Mouse (Mus musculus): ENCODE results near the gene Entpd7. TPM values are rescaled to one million over a fixed set of nuclear protein-coding genes. Genes with fewer than 3 reads are reported as not detected.

Gene Entpd7
- total RNA-seq, 2 experiments from 2014 or later = 9.1 to 12.5 TPM

DNA sequence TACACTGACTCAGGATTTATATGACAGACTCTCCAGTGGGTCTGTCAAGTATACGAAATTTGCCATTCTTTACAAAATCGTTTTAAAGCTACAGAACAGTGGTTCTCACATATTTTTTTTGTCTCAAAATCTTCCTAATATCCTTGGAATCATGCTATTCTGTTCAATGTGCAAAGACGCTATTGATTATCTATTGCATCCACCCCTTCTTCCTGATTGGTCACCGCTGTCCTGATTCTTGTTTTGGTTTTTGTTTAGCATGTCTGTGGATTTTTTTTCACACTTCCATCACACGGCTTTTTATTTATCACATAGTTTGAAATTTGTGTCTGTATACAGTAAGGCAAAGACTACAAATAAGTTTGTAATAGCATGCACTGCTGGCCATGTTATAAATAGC is 77.0 kb downstream of the Entpd7 start:
- DNase-seq (ENCODE audit: low spot score in 2 of 2) = no peak

DNA sequence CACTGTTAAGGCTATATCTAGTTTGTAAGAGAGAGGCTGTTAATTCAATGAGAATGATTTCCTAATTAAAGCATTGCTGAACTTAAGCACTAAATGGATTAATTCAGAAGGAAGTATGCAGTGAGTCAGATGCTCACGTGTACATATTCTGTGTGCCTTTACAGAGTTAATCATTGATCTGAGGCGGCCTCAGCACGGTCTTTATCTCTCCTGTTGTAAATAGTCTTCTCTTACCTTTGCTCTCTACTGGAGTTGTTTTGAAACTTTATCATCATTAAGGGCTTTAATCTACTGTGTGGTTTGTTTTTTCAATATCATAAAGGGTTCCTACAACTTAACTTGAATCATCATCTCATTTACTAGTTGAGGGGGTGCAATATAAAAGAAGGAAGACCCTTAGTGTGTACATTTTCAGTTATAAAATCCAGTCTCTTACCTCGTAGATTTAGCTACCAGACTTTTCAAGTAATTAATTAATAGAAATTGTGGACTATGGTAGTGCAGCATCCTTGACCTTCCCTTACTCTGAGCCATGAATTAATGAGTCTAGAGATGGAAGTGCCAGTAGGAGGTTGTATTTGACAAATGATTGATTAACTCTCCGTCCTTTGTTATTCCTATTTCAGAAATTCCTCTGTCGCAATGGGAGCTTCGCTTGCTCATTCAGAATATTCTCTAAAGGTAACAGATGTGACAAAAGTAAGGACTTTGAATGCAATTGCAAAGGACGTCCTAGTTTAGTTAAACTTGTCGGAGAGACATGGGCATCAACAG is 78.3 kb downstream of the Entpd7 start:
- DNase-seq (ENCODE audit: low spot score in 2 of 2) = no peak

DNA sequence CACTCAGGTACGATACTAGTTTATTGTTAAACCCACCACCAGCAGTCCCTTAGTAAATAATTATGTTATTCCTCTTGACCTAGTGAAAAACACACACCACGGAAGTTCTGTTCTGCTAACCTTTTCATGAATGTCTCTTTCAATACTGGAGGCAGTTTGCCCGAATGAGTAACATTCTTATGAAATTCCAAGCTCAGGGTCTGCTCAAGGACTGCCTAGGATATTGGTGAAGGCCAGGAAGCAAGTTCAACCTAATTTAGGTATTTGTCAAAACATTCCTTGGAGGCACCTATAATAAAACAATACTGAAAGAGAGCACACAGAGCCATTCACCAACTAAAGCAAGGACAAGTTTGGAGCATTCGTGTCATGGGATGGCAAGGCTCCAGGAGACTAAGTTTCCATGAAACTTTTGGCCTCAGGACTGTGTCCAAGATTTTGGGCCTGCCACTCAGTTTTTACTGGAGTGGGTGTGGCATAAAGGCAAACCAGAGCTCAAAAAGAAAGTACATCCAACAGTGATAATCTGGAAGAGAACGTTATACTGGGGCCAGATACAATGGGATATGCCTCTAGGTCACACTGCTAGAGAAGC is 80.0 kb downstream of the Entpd7 start:
- no peak for DNase-seq (ENCODE audit: low spot score in 2 of 2)

DNA sequence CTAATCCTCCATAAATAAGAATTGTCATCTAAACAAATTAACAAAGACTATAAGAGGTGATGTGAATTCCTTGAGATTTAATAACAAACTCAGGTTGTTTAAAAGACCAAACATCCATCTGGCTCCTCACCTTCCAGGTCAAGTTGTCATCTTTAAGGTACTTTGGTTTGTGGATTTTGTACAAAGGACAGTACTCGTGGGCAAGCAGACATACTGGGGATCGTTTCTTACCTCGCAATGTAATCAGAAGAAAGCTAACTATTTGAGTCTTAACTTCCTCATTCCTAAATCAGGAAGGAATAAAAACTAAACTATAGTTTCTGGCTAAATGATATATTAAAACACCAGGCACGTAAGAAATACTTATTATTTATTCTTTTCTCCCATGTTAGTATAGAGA is 81.1 kb downstream of the Entpd7 start:
- DNase-seq (ENCODE audit: low spot score in 2 of 2) = no peak

GRCm38 (mm10) chr19:43771499-43771969 is 82.1 kb downstream of the Entpd7 start:
- DNase-seq (ENCODE audit: low spot score in 2 of 2) = no peak

DNA sequence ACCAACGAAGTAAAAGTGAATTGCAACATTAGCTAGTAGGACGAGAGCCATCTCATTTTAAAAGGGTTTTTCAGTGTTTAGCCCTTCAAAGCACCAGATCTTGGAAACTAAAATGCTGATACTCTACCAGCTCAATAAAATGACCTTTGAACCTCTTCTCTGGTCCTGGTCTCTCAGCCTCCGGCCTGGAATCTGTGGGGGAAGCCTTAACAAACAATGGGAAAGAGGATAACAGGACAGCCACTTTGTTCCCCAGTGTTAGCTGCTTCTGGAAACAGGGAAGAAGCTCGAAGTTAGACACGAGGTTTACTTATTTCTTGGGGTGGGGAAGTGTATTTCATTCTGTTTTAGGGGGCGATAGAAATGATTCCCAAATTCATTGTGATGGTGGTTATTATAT is 82.8 kb downstream of the Entpd7 start:
- no peak for DNase-seq (ENCODE audit: low spot score in 2 of 2)

GRCm38 (mm10) chr19:43775433-43775832 is 86.0 kb downstream of the Entpd7 start:
- no peak for DNase-seq (ENCODE audit: low spot score in 2 of 2)

- DNase-seq (ENCODE audit: low spot score in 2 of 2) = no peak
Observed at GRCm38 (mm10) chr19:43776561-43776960, 87.1 kb downstream of the Entpd7 start.

DNA sequence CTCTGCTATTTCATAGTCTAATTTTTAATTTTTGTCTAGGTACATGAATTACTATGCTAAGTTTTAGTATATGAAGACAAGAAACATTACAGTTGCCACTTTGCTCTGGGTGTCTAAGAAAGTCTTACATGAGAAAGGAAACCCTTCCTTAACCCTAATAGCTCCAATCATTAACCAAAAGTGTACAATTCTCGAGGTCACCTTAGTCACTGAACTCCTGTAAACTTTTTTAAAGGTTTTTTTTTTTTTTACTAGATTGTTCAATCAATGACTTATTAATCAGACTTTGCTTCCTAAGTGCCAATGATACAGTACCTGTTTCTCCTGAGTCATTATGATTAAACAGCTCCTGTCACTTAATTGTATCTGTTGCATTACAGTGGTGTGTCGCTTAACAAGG is 87.8 kb downstream of the Entpd7 start:
- no peak for DNase-seq (ENCODE audit: low spot score in 2 of 2)

- DNase-seq (ENCODE audit: low spot score in 2 of 2) = no peak
Observed at GRCm38 (mm10) chr19:43780391-43780790, 90.9 kb downstream of the Entpd7 start.

DNA sequence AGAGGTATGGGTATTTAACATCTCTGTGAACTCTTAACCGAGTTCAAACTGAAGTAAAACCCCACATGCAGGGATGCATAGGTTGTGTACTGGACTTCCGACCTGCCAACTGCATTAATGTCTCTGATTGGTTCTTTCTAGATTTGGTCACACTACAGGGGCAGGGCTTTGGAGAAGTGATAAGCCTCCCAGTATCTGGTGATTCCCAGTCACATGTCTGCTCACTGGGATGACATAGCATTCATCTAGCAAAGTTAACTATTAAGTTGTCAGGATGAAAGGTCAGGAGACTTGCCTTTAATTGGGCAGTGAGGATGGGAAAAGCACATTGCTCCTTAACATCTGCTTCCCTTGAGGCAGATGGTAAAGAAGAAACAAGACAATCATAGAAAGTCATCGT is 92.5 kb downstream of the Entpd7 start, which contains the start of gene Abcc2:
TSS of gene Abcc2 (plus strand) at position 213 of the 400 bp plus-strand sequence.
- DNase-seq (ENCODE audit: low spot score in 2 of 2) = no peak

Other genes with a start within 250 kb of the Entpd7 start
- under 1 TPM; 0.42 to 0.47 TPM for gene Cnnm1, start 249.2 kb upstream of the Entpd7 start, total RNA-seq (2021)
- gene Got1, start 165.1 kb upstream of the Entpd7 start, total RNA-seq (2021) = 100 to 1,000 TPM; 102 to 115 TPM
- not detected for gene Nkx2-3, start 77.3 kb upstream of the Entpd7 start, total RNA-seq (2021)
- 10 to 100 TPM; 20.9 to 24.8 TPM for gene Slc25a28, start 14.8 kb upstream of the Entpd7 start, total RNA-seq (2021)
- gene Cutc, start 63.3 kb downstream of the Entpd7 start, total RNA-seq (2021) = 10 to 100 TPM in 1 of 2 experiments, 1 to 10 TPM in 1; 8.8 to 11.3 TPM
- gene Cox15, start 63.3 kb downstream of the Entpd7 start, total RNA-seq (2021) = 10 to 100 TPM; 27.8 to 28.8 TPM
- under 1 TPM; 0.17 to 0.54 TPM for gene Abcc2, start 92.5 kb downstream of the Entpd7 start, total RNA-seq (2021)